ENCODE assay signal across 14 mouse cellular contexts in the genomic region with DNA sequence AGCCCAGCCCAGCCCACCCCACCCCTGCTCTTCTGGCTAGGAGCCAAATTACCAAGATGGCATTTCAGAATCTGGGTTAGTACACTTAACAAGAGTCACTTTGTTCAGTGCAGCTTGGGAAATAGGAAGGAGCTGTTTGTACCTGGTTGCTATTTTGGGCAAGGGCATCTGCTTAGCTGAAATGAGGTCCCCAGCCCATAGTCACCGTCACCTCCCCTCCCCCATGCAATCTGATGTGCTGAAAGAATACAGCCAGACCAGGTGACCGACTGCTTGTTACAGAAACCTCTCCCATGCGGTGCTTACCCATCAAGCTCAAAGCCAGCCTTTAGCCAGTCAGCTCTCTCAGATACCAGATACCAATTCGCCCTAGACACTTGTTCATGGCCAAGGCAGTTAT. TPM values are rescaled to one million over a fixed set of nuclear protein-coding genes. Genes with fewer than 3 reads are reported as not detected.
A peak's percentile ranks its signal among the peaks of the same experiment; 100 is the strongest.
DNase-seq lines count a peak whose midpoint lies in the region; ATAC-seq and TF ChIP-seq lines count a peak whose summit lies in the region.
"Had no signal": no experiment of that assay in that cellular context is flagged by ENCODE, and none has a peak within 500 bp of the region (broad histone marks: within the 10 kb centered on the region; RNA-seq: fewer than 3 reads in every experiment).

No protein-coding gene starts in this region.

- H3K36me3 ChIP-seq in intestine, postnatal 0 days (ENCODE audit: control insufficient read depth, insufficient read depth): peaks cover 34% of the 10 kb centered on the region
- peaks cover 16% of the 10 kb centered on the region for H3K36me3 ChIP-seq in intestine, embryonic 16.5 days (ENCODE audit: control insufficient read depth, insufficient read depth, low read length)
- H3K36me3 ChIP-seq in heart, embryonic 13.5 days: peaks cover 74% of the 10 kb centered on the region

- 74% methylated on average over 4 of the region's 4 CpGs for WGBS in intestine, postnatal 0 days
- WGBS in intestine, embryonic 16.5 days: 73% methylated on average over 4 of the region's 4 CpGs
- 42% methylated on average over 4 of the region's 4 CpGs for WGBS in heart, embryonic 13.5 days

- TF ChIP-seq CTCF in intestine, postnatal 0 days (IDR thresholded peaks at IDR 0.05; ENCODE audit: low read depth): no peak

- 0 out of 2 replicates have a peak overlapping the region, but pooled peaks have one; percentile 1 for H3K9ac ChIP-seq in intestine, postnatal 0 days (ENCODE audit: low read depth, low read length)
- no peak overlapping the region for H3K9ac ChIP-seq in intestine, embryonic 16.5 days (ENCODE audit: low read depth, low read length)
- no peak overlapping the region for H3K9ac ChIP-seq in heart, embryonic 13.5 days
- H3K9ac ChIP-seq: liver, embryonic 12.5 days; neural tube, embryonic 15.5 days had no signal

- H3K27me3 ChIP-seq in intestine, postnatal 0 days (replicated peaks; ENCODE audit: control insufficient read depth, insufficient read depth, low read length): no peaks in the 10 kb centered on the region
- no peaks in the 10 kb centered on the region for H3K27me3 ChIP-seq in intestine, embryonic 16.5 days (replicated peaks; ENCODE audit: control insufficient read depth, insufficient read depth, low read length)
- H3K27me3 ChIP-seq in heart, embryonic 13.5 days (replicated peaks): no peaks in the 10 kb centered on the region
- H3K27me3 ChIP-seq: liver, embryonic 12.5 days; neural tube, embryonic 15.5 days had no signal

- H3K9me3 ChIP-seq in intestine, postnatal 0 days (ENCODE audit: control insufficient read depth): no peaks in the 10 kb centered on the region
- no peaks in the 10 kb centered on the region for H3K9me3 ChIP-seq in intestine, embryonic 16.5 days (ENCODE audit: control insufficient read depth, low read length)
- no peaks in the 10 kb centered on the region for H3K9me3 ChIP-seq in heart, embryonic 13.5 days
- H3K9me3 ChIP-seq: liver, embryonic 12.5 days; neural tube, embryonic 15.5 days had no signal

- no peak overlapping the region for H3K4me2 ChIP-seq in intestine, postnatal 0 days (replicated peaks; ENCODE audit: low read depth)
- no peak overlapping the region for H3K4me2 ChIP-seq in intestine, embryonic 16.5 days (ENCODE audit: low read depth, low read length)
- peak overlapping the region; percentile 35 for H3K4me2 ChIP-seq in heart, embryonic 13.5 days
- H3K4me2 ChIP-seq: liver, embryonic 12.5 days; neural tube, embryonic 15.5 days had no signal

- ATAC-seq in intestine, postnatal 0 days: no peak
- no peak for ATAC-seq in intestine, embryonic 16.5 days
- no peak for ATAC-seq in heart, embryonic 13.5 days (ENCODE audit: extremely low read depth, insufficient number of reproducible peaks, low FRiP score, low TSS enrichment)
- ATAC-seq in monocyte, adult 5-6 weeks (replicated peaks; ENCODE audit: insufficient number of reproducible peaks, low FRiP score, low TSS enrichment, poor library complexity, severe bottlenecking): no peak
- no peak for ATAC-seq in megakaryocyte progenitor cell, adult 5-6 weeks (replicated peaks; ENCODE audit: poor library complexity)
- ATAC-seq: forebrain, embryonic 16.5 days; liver, embryonic 12.5 days; midbrain, embryonic 16.5 days had no signal

- H3K4me1 ChIP-seq in intestine, postnatal 0 days (replicated peaks; ENCODE audit: control insufficient read depth, insufficient read depth, low read length): no peaks in the 10 kb centered on the region
- peaks cover 3% of the 10 kb centered on the region; the same call in 1 of the 2 replicates for H3K4me1 ChIP-seq in intestine, embryonic 16.5 days (ENCODE audit: control insufficient read depth, insufficient read depth, low read length)
- H3K4me1 ChIP-seq in heart, embryonic 13.5 days: peaks cover 61% of the 10 kb centered on the region

- H3K4me3 ChIP-seq in intestine, postnatal 0 days (ENCODE audit: low read depth, low read length): no peak overlapping the region
- no peak overlapping the region for H3K4me3 ChIP-seq in intestine, embryonic 16.5 days (ENCODE audit: low read length)
- H3K4me3 ChIP-seq in heart, embryonic 13.5 days: no peak overlapping the region
- H3K4me3 ChIP-seq: liver, embryonic 12.5 days; neural tube, embryonic 15.5 days had no signal

- H3K27ac ChIP-seq in intestine, postnatal 0 days (ENCODE audit: low read depth, low read length): no peak overlapping the region
- no peak overlapping the region for H3K27ac ChIP-seq in intestine, embryonic 16.5 days (ENCODE audit: low read length)
- peak overlapping the region; percentile 65 for H3K27ac ChIP-seq in heart, embryonic 13.5 days (replicated peaks)
- H3K27ac ChIP-seq: liver, embryonic 12.5 days; neural tube, embryonic 15.5 days had no signal

- DNase-seq in adrenal gland, adult 2 months: peak; percentile 37
- no peak for DNase-seq in adrenal gland, postnatal 25 days
- peak; percentile 41 for DNase-seq in brain, adult 2 months (ENCODE audit: low read depth, low spot score)
- DNase-seq: kidney, postnatal 4 days; right cerebral cortex, postnatal 14 days had no signal

RNA-seq across cellular contexts. Expression of gene Tmem11, which starts 15.9 kb away (rescaled TPM):
- total RNA-seq in adrenal gland, adult 2 months (2021): 10 to 100 TPM; 37.0 to 62.2 TPM
- 74.9 and 88.3 TPM in 2 replicates for polyA plus RNA-seq in adrenal gland, adult 2 months (2012; rRNA removed)
- 40.4 and 41.5 TPM in 2 replicates for total RNA-seq in adrenal gland, postnatal 25 days (2021)
- 34.6 and 39.3 TPM in 2 replicates for polyA plus RNA-seq in intestine, postnatal 0 days (2015; fragmentation: Nextera tagmentation; extraction: Ambion mirVana)
- polyA plus RNA-seq in intestine, embryonic 16.5 days (2015; fragmentation: Nextera tagmentation; extraction: Ambion mirVana): 67.4 and 74.7 TPM in 2 replicates
- 60.6 and 68.6 TPM in 2 replicates for polyA plus RNA-seq in heart, embryonic 13.5 days (2015; fragmentation: Nextera tagmentation; extraction: Ambion mirVana)
- 37.3 to 47.4 TPM (median 46.5 TPM) in 3 replicates for total RNA-seq in monocyte, adult 5-6 weeks (2017)
- 23.9 and 30.3 TPM in 2 replicates for total RNA-seq in megakaryocyte progenitor cell, adult 5-6 weeks (2015)
- 66.9 and 71.3 TPM in 2 replicates for total RNA-seq in megakaryocyte progenitor cell, adult 5-6 weeks (2017)

RNA-seq across cellular contexts. Expression of gene Dhrs7b, which starts 32.8 kb away (rescaled TPM):
- 10 to 100 TPM; 36.9 to 53.7 TPM for total RNA-seq in adrenal gland, adult 2 months (2021)
- polyA plus RNA-seq in adrenal gland, adult 2 months (2012; rRNA removed): 13.2 and 16.0 TPM in 2 replicates
- total RNA-seq in adrenal gland, postnatal 25 days (2021): 38.7 and 49.5 TPM in 2 replicates
- 78.5 and 79.6 TPM in 2 replicates for polyA plus RNA-seq in intestine, postnatal 0 days (2015; fragmentation: Nextera tagmentation; extraction: Ambion mirVana)
- 70.8 and 71.3 TPM in 2 replicates for polyA plus RNA-seq in intestine, embryonic 16.5 days (2015; fragmentation: Nextera tagmentation; extraction: Ambion mirVana)
- 30.9 and 35.9 TPM in 2 replicates for polyA plus RNA-seq in heart, embryonic 13.5 days (2015; fragmentation: Nextera tagmentation; extraction: Ambion mirVana)
- 13.4 to 21.7 TPM (median 18.0 TPM) in 3 replicates for total RNA-seq in monocyte, adult 5-6 weeks (2017)
- 14.4 and 15.3 TPM in 2 replicates for total RNA-seq in megakaryocyte progenitor cell, adult 5-6 weeks (2015)
- total RNA-seq in megakaryocyte progenitor cell, adult 5-6 weeks (2017): 14.2 and 19.3 TPM in 2 replicates

RNA-seq across cellular contexts. Expression of gene Natd1, which starts 51.4 kb away (rescaled TPM):
- 10 to 100 TPM; 17.7 to 20.1 TPM for total RNA-seq in adrenal gland, adult 2 months (2021)
- polyA plus RNA-seq in adrenal gland, adult 2 months (2012; rRNA removed): 38.3 and 40.9 TPM in 2 replicates
- 21.5 and 27.5 TPM in 2 replicates for total RNA-seq in adrenal gland, postnatal 25 days (2021)
- polyA plus RNA-seq in intestine, postnatal 0 days (2015; fragmentation: Nextera tagmentation; extraction: Ambion mirVana): 8.9 and 9.3 TPM in 2 replicates
- polyA plus RNA-seq in intestine, embryonic 16.5 days (2015; fragmentation: Nextera tagmentation; extraction: Ambion mirVana): 10.8 and 13.0 TPM in 2 replicates
- 19.8 and 23.4 TPM in 2 replicates for polyA plus RNA-seq in heart, embryonic 13.5 days (2015; fragmentation: Nextera tagmentation; extraction: Ambion mirVana)
- 2.9 to 3.2 TPM (median 3.0 TPM) in 3 replicates for total RNA-seq in monocyte, adult 5-6 weeks (2017)
- total RNA-seq in megakaryocyte progenitor cell, adult 5-6 weeks (2015): 2.2 and 2.3 TPM in 2 replicates
- 0.67 and 0.98 TPM in 2 replicates for total RNA-seq in megakaryocyte progenitor cell, adult 5-6 weeks (2017)

RNA-seq across cellular contexts. Expression of gene Shmt1, which starts 51.7 kb away (rescaled TPM):
- 10 to 100 TPM; 38.7 to 82.4 TPM for total RNA-seq in adrenal gland, adult 2 months (2021)
- polyA plus RNA-seq in adrenal gland, adult 2 months (2012; rRNA removed): 27.7 and 43.5 TPM in 2 replicates
- 82.3 and 91.4 TPM in 2 replicates for total RNA-seq in adrenal gland, postnatal 25 days (2021)
- polyA plus RNA-seq in intestine, postnatal 0 days (2015; fragmentation: Nextera tagmentation; extraction: Ambion mirVana): 31.0 and 34.5 TPM in 2 replicates
- 112 and 126 TPM in 2 replicates for polyA plus RNA-seq in intestine, embryonic 16.5 days (2015; fragmentation: Nextera tagmentation; extraction: Ambion mirVana)
- polyA plus RNA-seq in heart, embryonic 13.5 days (2015; fragmentation: Nextera tagmentation; extraction: Ambion mirVana): 40.4 and 42.8 TPM in 2 replicates
- 0.58 to 7.1 TPM (median 3.8 TPM) in 3 replicates for total RNA-seq in monocyte, adult 5-6 weeks (2017)
- total RNA-seq in megakaryocyte progenitor cell, adult 5-6 weeks (2015): 36.8 and 39.8 TPM in 2 replicates
- 106 and 129 TPM in 2 replicates for total RNA-seq in megakaryocyte progenitor cell, adult 5-6 weeks (2017)
